In the genomic region with DNA sequence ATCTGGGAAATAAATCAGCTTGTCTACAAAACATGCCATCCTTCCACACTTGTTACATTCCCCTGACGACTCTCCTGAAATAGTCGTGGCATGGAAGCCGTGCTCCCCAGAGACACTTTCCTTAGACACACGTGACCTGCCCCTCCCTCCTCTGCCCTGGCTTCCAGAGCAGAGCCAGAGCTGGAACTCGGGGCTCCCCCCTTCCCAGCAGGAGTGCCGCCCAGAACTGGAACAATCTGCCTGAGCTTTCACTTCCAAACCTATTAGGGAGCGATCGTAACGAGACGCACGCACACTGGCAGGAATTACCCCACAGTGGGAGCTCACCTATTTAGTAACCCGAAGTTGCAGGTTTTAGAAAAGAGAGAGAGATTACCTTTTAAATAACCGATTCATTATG, we compare ENCODE assay signal across 19 mouse cellular contexts.
DNase-seq lines count a peak whose midpoint lies in the region; ATAC-seq lines count a peak whose summit lies in the region.
"Had no signal": no experiment of that assay in that cellular context is flagged by ENCODE, and none has a peak within 500 bp of the region (broad histone marks: within the 10 kb centered on the region; RNA-seq: fewer than 3 reads in every experiment).

No protein-coding gene starts in this region.

- H3K4me3 ChIP-seq in embryonic facial prominence, embryonic 14.5 days (ENCODE audit: low read depth, low read length), result no peak overlapping the region
- no peak overlapping the region for H3K4me3 ChIP-seq in embryonic facial prominence, embryonic 10.5 days
- H3K4me3 ChIP-seq: embryonic facial prominence, embryonic 13.5 days; heart, adult 2 months; liver, embryonic 12.5 days; midbrain, embryonic 15.5 days; myocyte had no signal

- H3K4me2 ChIP-seq in embryonic facial prominence, embryonic 14.5 days (ENCODE audit: low read depth, low read length), result no peak overlapping the region
- H3K4me2 ChIP-seq: embryonic facial prominence, embryonic 13.5 days; liver, embryonic 12.5 days; lung, embryonic 14.5 days; midbrain, embryonic 15.5 days had no signal

- H3K9me3 ChIP-seq in embryonic facial prominence, embryonic 14.5 days (ENCODE audit: control insufficient read depth, low read length), result no peaks in the 10 kb centered on the region
- H3K9me3 ChIP-seq in embryonic facial prominence, embryonic 10.5 days, result no peaks in the 10 kb centered on the region
- H3K9me3 ChIP-seq: embryonic facial prominence, embryonic 13.5 days; G1E; liver, embryonic 12.5 days; midbrain, embryonic 15.5 days had no signal

- H3K4me1 ChIP-seq in embryonic facial prominence, embryonic 14.5 days (ENCODE audit: control insufficient read depth, insufficient read depth, low read length), result no peaks in the 10 kb centered on the region
- H3K4me1 ChIP-seq in embryonic facial prominence, embryonic 10.5 days, result peaks cover 15% of the 10 kb centered on the region

- H3K36me3 ChIP-seq in embryonic facial prominence, embryonic 14.5 days (ENCODE audit: control insufficient read depth, insufficient read depth, low read length), result peaks cover 16% of the 10 kb centered on the region
- peaks cover 40% of the 10 kb centered on the region for H3K36me3 ChIP-seq in embryonic facial prominence, embryonic 10.5 days (replicated peaks)

- H3K27ac ChIP-seq in embryonic facial prominence, embryonic 14.5 days (replicated peaks; ENCODE audit: low read depth, low read length), result no peak overlapping the region
- H3K27ac ChIP-seq in embryonic facial prominence, embryonic 10.5 days (replicated peaks), result no peak overlapping the region
- H3K27ac ChIP-seq: embryonic facial prominence, embryonic 13.5 days; heart, adult 2 months; liver, embryonic 12.5 days; midbrain, embryonic 15.5 days had no signal

- ATAC-seq in embryonic facial prominence, embryonic 14.5 days (ENCODE audit: low read depth), result peak; percentile 23; the same call in 1 of the 2 replicates
- ATAC-seq: liver, embryonic 12.5 days; midbrain, embryonic 15.5 days had no signal

- no peak overlapping the region for H3K9ac ChIP-seq in embryonic facial prominence, embryonic 14.5 days (ENCODE audit: low read depth, low read length)
- H3K9ac ChIP-seq: embryonic facial prominence, embryonic 13.5 days; liver, embryonic 12.5 days; lung, embryonic 14.5 days; midbrain, embryonic 15.5 days had no signal

- WGBS in embryonic facial prominence, embryonic 14.5 days, result 52% methylated on average over 13 of the region's 13 CpGs
- 71% methylated on average over 13 of the region's 13 CpGs for WGBS in embryonic facial prominence, embryonic 10.5 days

- DNase-seq in embryonic facial prominence, embryonic 14.5 days (ENCODE audit: low spot score), result no peak
- DNase-seq in embryonic facial prominence, embryonic 10.5 days (ENCODE audit: low spot score), result no peak
- DNase-seq in gastrocnemius, postnatal 25 days, result peak; percentile 30
- no peak for DNase-seq in gastrocnemius, postnatal 36 days
- DNase-seq in right cerebral cortex, adult 18-20 months, result peak; percentile 31
- no peak for DNase-seq in right cerebral cortex, postnatal 14 days
- no peak for DNase-seq in left cerebral cortex, postnatal 10 days (ENCODE audit: extremely low spot score in 1 of 2, low spot score in 2 of 2)
- DNase-seq in adipocyte (ENCODE audit: low spot score), result no peak
- DNase-seq: cerebellum, adult 9-10 months; heart, adult 2 months; heart, postnatal 36 days; kidney, adult 11 months; right cerebral cortex, postnatal 4 days had no signal

- no peaks in the 10 kb centered on the region for H3K27me3 ChIP-seq in embryonic facial prominence, embryonic 14.5 days (replicated peaks; ENCODE audit: control insufficient read depth, insufficient read depth, low read length)
- no peaks in the 10 kb centered on the region for H3K27me3 ChIP-seq in embryonic facial prominence, embryonic 10.5 days (replicated peaks; ENCODE audit: low read depth, poor library complexity, severe bottlenecking)
- H3K27me3 ChIP-seq: embryonic facial prominence, embryonic 13.5 days; liver, embryonic 12.5 days; midbrain, embryonic 15.5 days had no signal

- intact Hi-C loops in gastrocnemius, postnatal 36 days (cut with DNase I), result no loop called here
- intact Hi-C loops in left cerebral cortex, postnatal 10 days (cut with DNase I), result no loop called here

Comparison
In these comparisons a context has a peak if more than half of its experiments do, and no peak if none do; other contexts are left out.
1. DNase-seq: peak in gastrocnemius, postnatal 25 days (single experiment) and right cerebral cortex, adult 18-20 months (single experiment); none in embryonic facial prominence, embryonic 14.5 days (single experiment), embryonic facial prominence, embryonic 10.5 days (single experiment), gastrocnemius, postnatal 36 days (0 of 2), right cerebral cortex, postnatal 14 days (single experiment), left cerebral cortex, postnatal 10 days (0 of 2) and adipocyte (single experiment).